Mouse (Mus musculus) ovary, postnatal 14 days (tissue): Measurements from ENCODE around the gene Arhgap35.

Source experiments
- DNase-seq: peaks from one replicate; pipeline ENCODE4 v3.0.0; 2022; ENCODE audit warnings: low spot score

Arhgap35 gene

DNA sequence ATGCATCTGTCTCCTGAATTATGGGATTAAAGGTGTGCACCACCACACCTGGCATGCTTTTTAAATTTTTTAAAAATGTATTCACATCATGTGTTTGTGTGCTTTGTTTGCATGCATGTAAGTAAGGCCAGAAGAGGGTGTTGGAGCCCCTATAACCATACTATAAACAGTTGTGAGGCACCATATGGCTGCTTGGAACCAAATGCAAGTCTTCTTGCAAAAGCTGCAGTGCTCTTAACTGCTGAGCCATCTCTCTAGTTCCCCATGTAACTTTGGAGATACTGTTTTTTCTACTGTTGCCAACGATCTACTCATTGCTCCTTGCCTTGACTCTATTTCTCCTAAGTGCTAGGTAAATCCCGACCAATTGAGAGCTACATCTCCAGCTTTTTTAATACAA, 95.5 kb downstream of the Arhgap35 start:
- no peak for DNase-seq

DNA sequence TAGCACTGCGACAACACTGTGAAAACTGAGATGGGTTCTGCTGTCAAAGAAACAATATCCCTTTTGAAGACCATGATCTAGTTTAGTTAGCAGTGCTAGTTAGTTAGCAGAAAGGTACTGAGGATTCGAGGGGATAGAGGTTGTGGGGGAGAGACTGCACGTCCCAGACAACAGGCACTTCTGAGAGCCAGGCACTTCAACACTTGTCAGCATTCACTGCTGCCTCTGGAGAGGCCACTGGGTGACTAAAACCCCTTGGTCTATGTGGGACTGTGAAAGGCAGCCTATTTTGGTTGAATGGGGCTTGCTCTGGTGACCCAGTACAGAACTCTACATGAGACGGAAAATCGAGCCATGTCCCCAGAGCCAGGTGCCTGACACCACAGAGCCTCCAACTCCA, 97.6 kb downstream of the Arhgap35 start:
- no peak for DNase-seq

GRCm38 (mm10) chr7:16507284-16507683, 107.5 kb downstream of the Arhgap35 start:
- DNase-seq: peak; percentile 46

GRCm38 (mm10) chr7:16505226-16505593, 109.6 kb downstream of the Arhgap35 start:
- no peak for DNase-seq

DNA sequence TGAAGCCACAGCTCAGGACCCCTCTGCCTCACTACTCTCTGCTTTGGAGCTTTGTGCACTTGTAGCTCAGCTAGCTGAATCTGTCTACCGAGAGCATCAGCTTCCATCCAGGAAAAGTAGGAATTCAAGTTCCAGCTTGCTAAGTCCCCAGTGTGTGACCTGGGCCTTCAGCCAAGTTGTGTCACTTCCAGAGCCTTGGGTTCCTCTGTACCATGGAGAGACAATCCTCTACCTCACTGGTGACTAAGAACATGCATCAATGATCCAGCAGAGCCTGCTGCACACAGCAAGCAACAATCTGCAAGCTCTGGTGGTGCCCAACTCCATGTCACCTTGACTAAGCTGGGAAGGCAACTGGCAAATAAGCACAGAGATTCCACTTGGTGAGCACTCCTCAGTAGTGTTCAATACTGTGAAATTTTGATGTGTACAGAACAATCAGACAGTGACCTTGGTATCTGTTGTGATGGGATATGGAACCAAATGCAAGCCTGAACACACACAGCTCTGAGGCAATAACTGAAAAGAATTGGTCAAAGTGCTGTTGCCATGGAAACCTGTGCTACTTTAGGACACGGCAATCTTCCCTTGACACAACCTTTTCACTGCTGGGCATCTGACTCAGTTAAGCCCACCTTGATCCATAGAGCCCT, 110.1 kb downstream of the Arhgap35 start:
- no peak for DNase-seq

GRCm38 (mm10) chr7:16501571-16501970, 113.2 kb downstream of the Arhgap35 start:
- no peak for DNase-seq

- no peak for DNase-seq
These were observed 115.1 kb downstream of the Arhgap35 start for GRCm38 (mm10) chr7:16499671-16500104.

DNA sequence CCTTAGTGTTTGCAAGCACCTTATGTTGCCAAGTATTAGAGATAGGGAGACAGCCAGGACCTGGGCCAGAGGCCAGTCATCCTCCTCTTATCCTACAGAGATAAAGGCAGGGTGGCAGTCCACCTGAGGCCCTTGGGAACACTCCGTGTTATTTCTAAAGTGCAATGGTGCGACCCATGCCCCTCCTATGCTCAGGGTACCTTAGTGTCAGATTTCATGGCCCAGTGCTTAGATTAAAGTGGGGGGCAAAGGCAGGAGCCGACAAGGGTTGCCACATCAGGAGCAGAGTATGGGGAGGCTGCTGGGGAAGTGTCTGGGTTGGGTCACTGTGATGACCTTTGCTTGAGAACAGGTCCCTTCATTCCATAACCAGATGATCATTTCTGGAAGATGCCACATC, 118.5 kb downstream of the Arhgap35 start:
- no peak for DNase-seq

DNA sequence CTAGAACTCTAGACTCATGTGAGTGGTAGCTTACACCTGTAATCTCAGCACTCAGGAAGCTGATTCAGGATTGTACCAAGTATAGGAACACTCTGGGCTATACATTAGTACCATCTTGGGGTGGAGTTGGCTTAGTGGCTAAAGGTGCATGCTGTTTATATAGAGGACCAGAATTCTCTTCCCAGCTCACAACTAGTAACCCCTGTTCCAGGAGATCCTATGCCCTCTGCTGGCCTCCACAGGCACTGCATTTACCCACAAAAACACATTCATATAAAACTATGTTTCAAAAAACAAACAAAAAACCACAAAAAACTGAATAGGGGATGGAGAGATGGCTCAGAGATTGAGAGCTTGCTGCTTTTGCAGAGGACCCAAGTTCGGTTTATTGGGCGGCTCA, 121.4 kb downstream of the Arhgap35 start:
- no peak for DNase-seq

- no peak for DNase-seq
These were observed 122.6 kb downstream of the Arhgap35 start for GRCm38 (mm10) chr7:16492211-16492610.

DNA sequence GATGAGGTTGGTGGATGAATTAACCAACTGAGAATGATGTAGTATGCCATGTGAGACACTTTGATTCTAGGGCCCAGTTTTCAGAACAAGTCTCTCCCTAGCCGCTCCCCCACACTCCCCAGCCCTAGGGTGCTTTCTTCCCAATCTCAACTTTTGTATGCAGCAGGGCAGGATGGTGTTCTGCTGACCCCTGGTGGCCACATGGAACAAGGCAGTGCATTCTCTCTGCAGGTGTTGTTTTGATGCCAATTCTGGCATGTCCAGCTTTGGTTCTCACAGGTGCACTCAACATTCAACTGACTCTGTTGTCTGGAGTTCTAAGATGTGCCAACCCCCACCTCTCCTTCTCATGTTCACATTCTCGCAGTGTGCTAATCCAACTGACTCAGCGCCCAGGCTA, 123.0 kb downstream of the Arhgap35 start:
- peak; percentile 52 for DNase-seq

- DNase-seq: no peak
These were observed 124.8 kb downstream of the Arhgap35 start for GRCm38 (mm10) chr7:16489948-16490347.

GRCm38 (mm10) chr7:16488816-16489215, 126.0 kb downstream of the Arhgap35 start:
- DNase-seq: no peak

GRCm38 (mm10) chr7:16477628-16478027, 137.2 kb downstream of the Arhgap35 start, which contains the start of gene Npas1:
TSS of gene Npas1 (minus strand) at chr7:16477728.
- DNase-seq: no peak

DNA sequence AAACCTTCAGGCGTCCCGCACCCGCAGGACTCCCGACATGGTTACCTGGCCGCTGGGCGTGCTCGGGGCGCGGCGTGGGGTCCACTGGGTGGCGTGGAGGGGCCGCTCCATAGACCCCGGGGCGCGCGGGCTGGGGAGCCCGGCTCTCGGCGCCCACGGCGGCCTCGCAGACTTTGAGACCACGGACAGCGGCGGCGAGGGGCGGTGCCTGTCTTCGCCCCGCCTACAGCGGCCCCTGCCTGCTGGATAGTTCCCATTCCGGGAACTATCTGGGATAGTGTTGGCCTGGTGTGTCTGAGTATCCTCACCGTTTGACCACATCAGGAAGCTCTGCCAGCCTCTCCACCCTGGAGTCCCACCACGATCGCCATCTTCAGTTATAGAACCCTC, 138.2 kb downstream of the Arhgap35 start:
- DNase-seq: no peak

DNA sequence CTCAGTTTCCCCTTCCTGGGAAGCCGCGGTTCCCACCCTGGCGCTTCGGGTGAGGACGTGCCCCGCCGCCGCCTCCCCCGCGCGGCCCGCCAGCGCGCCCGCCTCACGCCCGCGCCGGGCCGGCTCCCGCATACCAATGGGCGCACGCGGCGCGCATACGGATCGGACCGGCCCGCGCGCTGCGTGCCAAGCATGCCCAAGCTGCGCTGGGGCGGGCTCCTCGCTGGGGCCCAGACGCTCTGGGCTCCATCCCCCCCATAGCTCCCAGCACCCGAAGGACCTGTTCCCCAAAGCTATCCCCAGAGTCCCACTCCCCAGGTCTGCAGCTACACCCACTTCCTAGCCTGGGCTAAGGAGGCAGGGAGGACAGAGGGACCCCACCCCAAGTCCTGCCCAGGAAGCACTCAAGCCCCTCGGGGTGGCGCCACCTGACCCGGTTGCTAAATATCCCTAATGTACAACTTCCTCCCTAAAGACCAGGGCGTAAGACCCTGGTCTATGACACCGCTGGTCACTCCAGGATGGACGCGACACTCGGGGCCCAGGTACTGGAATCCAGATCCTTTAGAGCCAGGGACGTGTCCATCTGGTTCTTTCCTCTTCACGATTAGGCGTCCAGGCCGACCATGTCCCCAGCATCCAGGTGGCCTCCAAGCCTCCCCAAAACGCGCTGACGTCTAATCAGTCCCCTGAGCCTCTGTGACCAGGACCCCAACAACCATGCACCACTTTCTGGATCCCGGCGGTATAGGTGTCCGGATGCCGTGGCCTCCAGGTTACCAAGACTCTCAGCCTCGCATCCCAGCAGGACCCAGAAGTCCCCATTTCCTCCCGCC, 138.8 kb downstream of the Arhgap35 start:
- DNase-seq: no peak

- DNase-seq: no peak
These were observed 139.5 kb downstream of the Arhgap35 start for GRCm38 (mm10) chr7:16475321-16475720.

- DNase-seq: no peak
These were observed 140.3 kb downstream of the Arhgap35 start for GRCm38 (mm10) chr7:16474445-16474844.

DNA sequence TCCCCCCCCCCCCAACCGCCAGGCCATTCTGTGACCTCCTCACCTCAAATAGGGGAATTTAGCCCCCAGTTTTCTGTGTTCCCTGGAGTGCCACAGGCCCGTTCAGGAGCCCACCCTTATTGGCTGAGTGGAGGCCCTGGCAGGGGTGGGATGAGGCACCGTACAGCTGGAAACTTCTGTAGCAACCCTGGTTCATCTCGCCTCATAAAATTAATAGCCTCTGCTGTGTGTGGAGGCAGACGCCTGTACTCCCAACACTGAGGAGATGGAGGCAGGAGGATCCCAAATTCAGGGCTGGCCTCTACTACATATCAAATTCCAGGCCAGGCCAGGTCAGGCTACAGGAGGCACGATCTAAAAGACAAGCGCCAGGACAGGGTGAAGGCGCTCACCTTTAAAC, 140.9 kb downstream of the Arhgap35 start:
- DNase-seq: no peak

DNA sequence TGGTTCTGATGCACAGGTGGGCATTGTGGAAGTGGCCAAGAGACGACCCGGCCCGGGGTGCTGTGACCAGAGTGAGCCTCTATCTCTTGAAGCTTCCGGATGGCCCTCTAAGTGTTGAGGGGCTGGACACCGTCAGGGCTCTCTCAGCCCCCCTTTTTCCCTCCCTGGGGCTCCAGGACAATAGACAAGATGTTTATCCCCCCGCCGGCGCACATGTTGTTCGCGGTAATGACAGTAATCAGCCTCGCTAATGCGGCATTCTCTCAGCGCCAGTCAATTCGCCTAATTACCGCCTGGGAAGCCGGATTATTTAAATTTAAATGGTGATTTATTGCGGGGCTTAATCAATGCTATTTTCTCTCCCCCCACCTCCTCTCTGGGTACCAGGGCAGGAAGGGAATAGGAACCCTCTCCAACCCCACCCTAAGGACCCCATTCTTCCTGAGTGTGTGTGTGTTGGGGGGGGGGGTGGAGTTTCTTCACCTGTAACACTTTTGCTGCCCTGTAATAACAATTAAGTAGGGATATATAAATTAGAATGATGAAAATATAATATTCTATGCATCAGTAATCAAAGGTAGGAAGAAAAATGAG, 142.6 kb downstream of the Arhgap35 start:
- no peak for DNase-seq

DNA sequence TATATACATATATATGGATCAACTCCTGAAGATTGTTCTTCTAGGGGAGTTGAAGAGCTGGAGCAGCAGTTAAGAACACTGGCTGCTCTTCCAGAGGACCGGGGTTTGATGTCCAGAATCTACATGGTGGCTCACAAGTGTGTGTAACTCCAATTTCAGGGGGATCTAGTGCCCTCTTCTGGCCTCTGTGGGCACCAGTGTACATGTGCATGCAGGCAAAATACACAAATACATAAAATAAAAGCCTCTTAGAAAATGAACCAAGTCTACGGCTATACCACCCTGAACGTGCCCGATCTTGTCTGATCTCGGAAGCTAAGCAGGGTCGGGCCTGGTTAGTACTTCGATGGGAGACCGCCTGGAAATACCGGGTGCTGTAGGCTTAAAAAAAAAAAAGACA, 143.2 kb downstream of the Arhgap35 start:
- DNase-seq: no peak

GRCm38 (mm10) chr7:16468115-16468514, 146.7 kb downstream of the Arhgap35 start:
- DNase-seq: no peak

GRCm38 (mm10) chr7:16466565-16466964, 148.2 kb downstream of the Arhgap35 start:
- no peak for DNase-seq
